Mouse (Mus musculus): ENCODE measurements at regions not wholly inside any gene's neighbourhood (a gene's known extent, or its start where the extent isn't known, plus 50 kb on each side); places are given as distances from the start of the nearest gene placed in this dataset.

DNA sequence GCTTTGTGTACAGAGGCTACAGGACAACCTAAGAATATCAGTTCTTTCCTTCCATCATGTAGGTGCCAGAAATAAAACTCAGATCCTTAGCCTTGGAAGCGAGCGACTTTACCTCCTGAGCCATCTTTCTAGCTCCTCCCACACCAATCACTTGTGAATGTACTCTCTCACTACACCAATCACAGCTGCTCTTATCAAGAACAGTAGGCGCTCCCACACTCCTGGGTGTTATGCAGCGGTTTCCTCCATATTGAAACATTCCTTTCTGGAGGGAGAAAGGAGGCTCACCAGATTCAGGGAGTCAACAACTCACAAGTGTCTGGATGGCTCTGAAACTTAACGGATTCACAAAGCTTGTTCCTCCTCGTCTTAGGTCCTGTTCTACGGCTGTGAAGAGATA lies 168.1 kb upstream of the Arid2 start:
- DNase-seq (ENCODE audit: low read depth, low spot score): no peak

GRCm38 (mm10) chr15:96124397-96124796 lies 162.9 kb upstream of the Arid2 start:
- no peak for DNase-seq (ENCODE audit: low read depth, low spot score)

DNA sequence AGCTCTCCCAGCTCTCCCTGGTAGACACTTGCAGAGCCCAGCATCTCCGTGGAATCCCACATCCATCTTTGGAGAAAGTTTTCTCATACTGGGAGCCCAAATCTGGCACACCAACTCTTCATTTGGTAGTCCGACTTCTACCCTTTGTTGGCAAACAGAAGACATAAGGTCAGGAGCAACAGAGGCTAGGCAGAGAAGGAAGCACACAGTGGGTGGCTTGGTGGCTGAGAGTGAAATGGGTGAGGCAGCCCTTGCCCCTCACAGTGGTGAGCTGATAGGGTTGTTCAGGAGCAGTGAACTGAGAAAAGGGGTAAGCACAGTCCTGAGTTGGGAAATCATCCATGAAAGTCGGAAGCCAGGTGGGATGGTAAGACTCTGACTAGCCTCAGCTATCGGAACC lies 157.6 kb upstream of the Arid2 start:
- no peak for DNase-seq (ENCODE audit: low read depth, low spot score)

GRCm38 (mm10) chr15:96130531-96130930 lies 156.8 kb upstream of the Arid2 start:
- no peak for DNase-seq (ENCODE audit: low read depth, low spot score)

DNA sequence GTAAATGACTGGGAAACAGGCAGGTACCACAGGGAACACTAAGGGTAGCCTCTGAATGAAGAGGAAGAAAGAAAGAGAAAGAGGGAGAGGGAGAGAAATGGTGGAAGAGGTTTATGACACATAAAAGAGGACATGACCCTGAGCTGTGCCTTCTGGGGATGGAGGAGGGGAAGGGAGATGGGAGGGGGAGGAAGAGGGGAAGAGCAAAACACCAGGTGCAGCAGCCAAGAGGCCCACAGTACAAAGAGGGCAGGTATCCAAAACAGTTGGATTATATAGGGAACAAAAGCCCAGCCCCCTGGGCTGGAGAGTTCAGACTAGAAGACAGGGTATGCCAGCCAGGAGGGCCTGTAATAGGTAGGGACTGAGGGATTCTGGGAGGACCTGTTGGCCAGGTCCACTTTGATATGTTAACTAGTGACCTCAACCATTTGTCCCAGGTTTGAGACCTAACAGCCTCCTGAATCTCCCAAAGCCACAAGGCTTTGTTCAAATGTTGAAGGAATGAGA lies 155.7 kb upstream of the Arid2 start:
- no peak for DNase-seq (ENCODE audit: low read depth, low spot score)

- DNase-seq (ENCODE audit: low read depth, low spot score): no peak
Measured at GRCm38 (mm10) chr15:96132636-96133035, 154.7 kb upstream of the Arid2 start.

- peak; percentile 17 for DNase-seq (ENCODE audit: low read depth, low spot score)
Measured at GRCm38 (mm10) chr15:96135250-96135731, 152.0 kb upstream of the Arid2 start.

GRCm38 (mm10) chr15:96135816-96136215 lies 151.5 kb upstream of the Arid2 start:
- DNase-seq (ENCODE audit: low read depth, low spot score): no peak

DNA sequence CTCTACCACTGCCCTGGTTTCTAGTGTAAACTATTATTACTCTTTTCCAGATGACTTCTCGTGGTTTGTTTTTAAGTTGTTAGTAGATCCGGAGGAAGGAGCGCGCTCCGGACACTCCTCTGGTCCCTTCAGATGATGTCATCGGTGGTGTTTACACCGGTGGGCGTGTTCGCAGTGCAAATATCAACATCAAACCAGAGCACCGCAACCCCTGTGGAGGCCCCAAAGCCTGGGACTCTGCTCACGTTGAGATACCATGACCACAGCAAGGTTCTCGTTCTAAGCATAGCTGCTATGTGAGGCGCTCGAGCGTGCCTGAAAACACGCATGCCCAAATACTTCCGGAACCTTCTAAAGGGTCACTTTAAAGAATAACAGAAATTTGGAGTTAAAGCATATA lies 149.8 kb upstream of the Arid2 start:
- DNase-seq (ENCODE audit: low read depth, low spot score): no peak

- DNase-seq (ENCODE audit: low read depth, low spot score): no peak
Measured at GRCm38 (mm10) chr15:96137945-96138344, 149.4 kb upstream of the Arid2 start.

- no peak for DNase-seq (ENCODE audit: low read depth, low spot score)
Measured at GRCm38 (mm10) chr15:96153489-96153888, 133.8 kb upstream of the Arid2 start.

DNA sequence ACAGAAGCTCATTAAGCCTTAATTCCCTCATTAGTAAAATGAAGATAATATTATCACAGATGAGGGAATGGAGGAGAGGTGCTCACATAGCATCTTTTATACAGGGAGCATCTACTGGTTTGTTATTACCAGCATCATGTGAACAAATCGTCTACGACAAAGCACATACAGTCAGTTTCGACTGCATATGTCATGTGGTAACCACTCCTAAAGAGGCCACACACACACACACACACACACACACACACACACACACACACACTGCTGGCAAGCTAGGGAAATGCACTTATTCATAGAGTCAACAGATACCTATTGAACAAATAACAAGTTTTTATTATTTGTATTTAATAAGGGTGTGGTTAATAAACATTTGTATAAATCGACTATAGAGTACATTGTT lies 129.0 kb upstream of the Arid2 start:
- DNase-seq (ENCODE audit: low read depth, low spot score): no peak

GRCm38 (mm10) chr15:96164771-96165431 lies 122.4 kb upstream of the Arid2 start:
- no peak for DNase-seq (ENCODE audit: low read depth, low spot score)

GRCm38 (mm10) chr15:96167256-96167655 lies 120.1 kb upstream of the Arid2 start:
- DNase-seq (ENCODE audit: low read depth, low spot score): no peak

GRCm38 (mm10) chr15:96169726-96170467 lies 117.4 kb upstream of the Arid2 start:
- DNase-seq (ENCODE audit: low read depth, low spot score): no peak

- DNase-seq (ENCODE audit: low read depth, low spot score): no peak
Measured at GRCm38 (mm10) chr15:96170986-96171769, 116.1 kb upstream of the Arid2 start.

DNA sequence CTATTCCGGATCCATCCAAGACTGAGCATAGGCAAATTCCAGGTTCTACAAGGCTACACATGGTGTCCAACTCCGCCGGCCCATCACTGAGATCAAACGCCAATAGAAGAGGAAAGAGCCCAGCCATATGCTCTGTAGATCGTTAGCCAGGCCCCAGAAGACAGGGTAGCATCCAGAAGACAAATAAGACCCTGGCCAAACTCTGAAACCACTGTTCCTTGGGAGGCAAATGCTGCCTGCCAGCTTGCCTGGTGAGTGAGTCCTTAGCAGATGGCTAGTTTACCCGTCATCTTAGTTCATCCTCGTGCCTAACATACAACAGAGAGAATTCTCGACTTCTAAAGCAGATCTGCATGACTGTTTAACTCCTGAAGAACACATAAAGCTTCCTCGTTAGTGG lies 109.4 kb upstream of the Arid2 start:
- DNase-seq (ENCODE audit: low read depth, low spot score): no peak

- DNase-seq (ENCODE audit: low read depth, low spot score): no peak
Measured at GRCm38 (mm10) chr15:96178374-96179109, 108.8 kb upstream of the Arid2 start.

DNA sequence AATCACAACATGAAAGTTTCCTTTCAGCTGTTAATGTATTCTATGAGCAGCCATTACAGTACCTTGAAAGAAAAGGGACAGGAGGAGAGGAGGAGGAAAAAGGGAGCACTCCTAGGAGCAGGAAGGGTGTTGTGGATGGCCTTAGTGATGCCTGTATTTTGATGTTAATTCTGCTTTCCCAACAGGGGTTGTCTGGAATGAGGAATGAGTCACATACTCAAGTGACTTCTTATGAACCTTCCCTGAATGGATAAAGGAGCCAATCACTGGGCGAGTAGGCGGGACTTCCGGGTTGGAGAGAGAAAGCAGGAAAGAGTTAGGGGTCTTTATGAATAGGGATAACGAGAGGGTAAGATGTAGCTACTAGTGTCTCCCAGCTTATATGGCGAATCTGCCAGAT lies 107.8 kb upstream of the Arid2 start:
- no peak for DNase-seq (ENCODE audit: low read depth, low spot score)

GRCm38 (mm10) chr15:96180036-96180435 lies 107.3 kb upstream of the Arid2 start:
- DNase-seq (ENCODE audit: low read depth, low spot score): no peak

GRCm38 (mm10) chr15:96180977-96181376 lies 106.3 kb upstream of the Arid2 start:
- DNase-seq (ENCODE audit: low read depth, low spot score): no peak

DNA sequence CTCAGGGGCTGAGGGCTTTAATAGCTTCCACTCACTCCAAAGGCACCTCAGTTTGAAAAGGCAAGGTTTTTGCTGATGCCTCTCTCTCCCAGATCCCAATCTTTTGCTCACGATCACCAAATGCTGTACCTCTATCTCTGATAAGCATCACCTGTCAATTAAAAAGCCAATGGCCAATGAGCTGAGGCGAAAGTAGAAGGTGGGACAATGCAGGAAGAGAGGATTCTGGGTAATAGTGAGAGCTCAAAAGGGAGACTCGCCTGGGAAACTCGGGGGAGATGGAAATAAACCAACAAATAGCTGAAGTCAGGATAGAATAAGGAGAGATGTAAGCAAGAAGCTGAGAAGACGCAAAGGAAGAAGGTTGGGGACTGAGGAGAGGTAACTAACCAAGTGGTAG lies 105.0 kb upstream of the Arid2 start:
- DNase-seq (ENCODE audit: low read depth, low spot score): no peak
